Mouse (Mus musculus) forebrain, embryonic 12.5 days (tissue): ENCODE results near the gene Ncoa3. TPM values are rescaled to one million over a fixed set of nuclear protein-coding genes. Genes with fewer than 3 reads are reported as not detected.

Experiments used
- ATAC-seq: fragments of 200-750 bp; cut with Nextera tagmentation; 2 replicates; pipeline ENCODE4 v1.8.0; 2017; ENCODE audit warnings: moderate TSS enrichment; ENCODE audit not compliant: low FRiP score
- H3K27ac ChIP-seq: fragments of 300-500 bp; sonication (generic); 2 replicates; pipeline ENCODE4 v1.5.1; 2016; ENCODE audit warnings: mild to moderate bottlenecking
- H3K27me3 ChIP-seq: fragments of 300-500 bp; sonication (generic); 2 replicates; pipeline ENCODE4 v1.6.1; 2016; ENCODE audit warnings: mild to moderate bottlenecking
- H3K36me3 ChIP-seq: fragments of 300-500 bp; sonication (generic); replicated peaks from 2 replicates; pipeline ENCODE4 v1.6.1; 2016; ENCODE audit warnings: mild to moderate bottlenecking
- H3K4me1 ChIP-seq: fragments of 300-500 bp; sonication (generic); 2 replicates; pipeline ENCODE4 v1.6.1; 2016
- H3K4me2 ChIP-seq: fragments of 300-500 bp; sonication (generic); 2 replicates; pipeline ENCODE4 v1.6.1; 2016; ENCODE audit warnings: mild to moderate bottlenecking, moderate library complexity
- H3K4me3 ChIP-seq: fragments of 300-500 bp; sonication (generic); replicated peaks from 2 replicates; pipeline ENCODE4 v1.5.1; 2016; ENCODE audit warnings: mild to moderate bottlenecking
- H3K9ac ChIP-seq: fragments of 300-500 bp; sonication (generic); 2 replicates; pipeline ENCODE4 v1.6.1; 2016; ENCODE audit warnings: mild to moderate bottlenecking
- H3K9me3 ChIP-seq: fragments of 300-500 bp; sonication (generic); 2 replicates; pipeline ENCODE4 v1.6.1; 2016
- WGBS: fragments of 180-500 bp; shearing (Covaris S2); methylation state at CpG from one replicate; pipeline ENCODE4 v1.1.7; 2016; 5-methylcytosine and 5-hydroxymethylcytosine counted together
- polyA plus RNA-seq: library from polyadenylated mRNA; unstranded; fragments of >200 nt; fragmentation: Nextera tagmentation; extraction: Ambion mirVana; gene quantifications from 2 replicates; pipeline ENCODE4 v1.2.1, GENCODE M21; 2016

Ncoa3 gene
- polyA plus RNA-seq, 1 experiment from 2014 or later = 12.9 TPM

GRCm38 (mm10) chr2:166098292-166098933 lies 106.0 kb downstream of the Ncoa3 start:
- Histone ChIP-seq H3K27me3 (no peaks in the 10 kb centered on the region), H3K4me3 (no peak overlapping the region), H3K9me3 (no peaks in the 10 kb centered on the region; the same call in 1 of the 2 replicates), H3K4me1 (peaks cover 8% of the 10 kb centered on the region), H3K27ac (no peak overlapping the region), H3K9ac (no peak overlapping the region), H3K36me3 (peaks cover 5% of the 10 kb centered on the region), H3K4me2 (no peak overlapping the region)
- WGBS = 79% methylated on average over 15 of the region's 15 CpGs
- no peak for ATAC-seq

- Histone ChIP-seq H3K4me2 (no peak overlapping the region), H3K4me3 (no peak overlapping the region), H3K27ac (no peak overlapping the region), H3K27me3 (no peaks in the 10 kb centered on the region), H3K9ac (no peak overlapping the region), H3K4me1 (peaks cover 11% of the 10 kb centered on the region), H3K36me3 (no peaks in the 10 kb centered on the region; the same call in 1 of the 2 replicates), H3K9me3 (no peaks in the 10 kb centered on the region)
- 84% methylated on average over 21 of the region's 21 CpGs for WGBS
- ATAC-seq = no peak
Measured at GRCm38 (mm10) chr2:166100309-166101262, 108.2 kb downstream of the Ncoa3 start.

GRCm38 (mm10) chr2:166102893-166103292 lies 110.5 kb downstream of the Ncoa3 start:
- Histone ChIP-seq H3K27ac (no peak overlapping the region), H3K27me3 (no peaks in the 10 kb centered on the region), H3K4me1 (peaks cover 11% of the 10 kb centered on the region), H3K9ac (no peak overlapping the region), H3K4me2 (no peak overlapping the region), H3K9me3 (no peaks in the 10 kb centered on the region), H3K36me3 (peaks cover 2% of the 10 kb centered on the region; the same call in 1 of the 2 replicates), H3K4me3 (no peak overlapping the region)
- ATAC-seq = no peak
- 86% methylated on average over 7 of the region's 7 CpGs for WGBS

- Histone ChIP-seq H3K4me1 (peaks cover 13% of the 10 kb centered on the region; the same call in 1 of the 2 replicates), H3K9ac (no peak overlapping the region), H3K27ac (no peak overlapping the region), H3K27me3 (no peaks in the 10 kb centered on the region), H3K4me3 (no peak overlapping the region), H3K4me2 (no peak overlapping the region), H3K36me3 (peaks cover 6% of the 10 kb centered on the region; the same call in 1 of the 2 replicates), H3K9me3 (no peaks in the 10 kb centered on the region)
- WGBS = 86% methylated on average over 9 of the region's 9 CpGs
- ATAC-seq = no peak
Measured at GRCm38 (mm10) chr2:166105911-166106310, 113.5 kb downstream of the Ncoa3 start.

GRCm38 (mm10) chr2:166106631-166107030 lies 114.2 kb downstream of the Ncoa3 start:
- Histone ChIP-seq H3K27me3 (no peaks in the 10 kb centered on the region), H3K36me3 (peaks cover 6% of the 10 kb centered on the region; the same call in 1 of the 2 replicates), H3K27ac (no peak overlapping the region), H3K4me1 (peaks cover 13% of the 10 kb centered on the region; the same call in 1 of the 2 replicates), H3K4me2 (no peak overlapping the region), H3K9me3 (no peaks in the 10 kb centered on the region), H3K4me3 (no peak overlapping the region), H3K9ac (peak overlapping the region; percentile 4; the same call in 1 of the 2 replicates)
- 49% methylated on average over 2 of the region's 2 CpGs for WGBS
- no peak for ATAC-seq

GRCm38 (mm10) chr2:166107911-166108310 lies 115.5 kb downstream of the Ncoa3 start:
- 75% methylated on average over 5 of the region's 5 CpGs for WGBS
- H3K4me2 ChIP-seq = no peak overlapping the region
- peaks cover 26% of the 10 kb centered on the region for H3K4me1 ChIP-seq
- H3K36me3 ChIP-seq = peaks cover 7% of the 10 kb centered on the region; the same call in 1 of the 2 replicates
- H3K27me3 ChIP-seq = no peaks in the 10 kb centered on the region
- H3K9me3 ChIP-seq = no peaks in the 10 kb centered on the region
- H3K27ac ChIP-seq = no peak overlapping the region
- H3K4me3 ChIP-seq = no peak overlapping the region
- ATAC-seq = no peak
- H3K9ac ChIP-seq = no peak overlapping the region

- no peaks in the 10 kb centered on the region for H3K27me3 ChIP-seq
- WGBS = 21% methylated on average over 4 of the region's 4 CpGs
- ATAC-seq = 0 out of 2 replicates have a peak, but pooled peaks have one; percentile 27
- no peak overlapping the region for H3K27ac ChIP-seq
- H3K4me3 ChIP-seq = no peak overlapping the region
- H3K36me3 ChIP-seq = peaks cover 9% of the 10 kb centered on the region; the same call in 1 of the 2 replicates
- peaks cover 24% of the 10 kb centered on the region for H3K4me1 ChIP-seq
- H3K9me3 ChIP-seq = no peaks in the 10 kb centered on the region
- no peak overlapping the region for H3K4me2 ChIP-seq
- H3K9ac ChIP-seq = no peak overlapping the region
Measured at GRCm38 (mm10) chr2:166108326-166108725, 115.9 kb downstream of the Ncoa3 start.

- 84% methylated on average over 8 of the region's 8 CpGs for WGBS
- peaks cover 13% of the 10 kb centered on the region for H3K36me3 ChIP-seq
- no peak overlapping the region for H3K27ac ChIP-seq
Measured at GRCm38 (mm10) chr2:166110764-166111163, 118.3 kb downstream of the Ncoa3 start.

GRCm38 (mm10) chr2:166111238-166111637 lies 118.8 kb downstream of the Ncoa3 start:
- H3K4me3 ChIP-seq = no peak overlapping the region
- peaks cover 18% of the 10 kb centered on the region for H3K36me3 ChIP-seq
- H3K9me3 ChIP-seq = no peaks in the 10 kb centered on the region
- no peak overlapping the region for H3K27ac ChIP-seq
- no peaks in the 10 kb centered on the region for H3K27me3 ChIP-seq
- no peak overlapping the region for H3K4me2 ChIP-seq
- H3K9ac ChIP-seq = no peak overlapping the region
- ATAC-seq = no peak
- peaks cover 21% of the 10 kb centered on the region for H3K4me1 ChIP-seq
- 84% methylated on average over 2 of the region's 2 CpGs for WGBS

More at GRCm38 (mm10) chr2:166110764-166111163, 118.3 kb downstream of the Ncoa3 start:
- H3K4me3 ChIP-seq = no peak overlapping the region
- H3K4me2 ChIP-seq = no peak overlapping the region
- peaks cover 21% of the 10 kb centered on the region for H3K4me1 ChIP-seq
- H3K9ac ChIP-seq = no peak overlapping the region
- H3K9me3 ChIP-seq = no peaks in the 10 kb centered on the region
- no peaks in the 10 kb centered on the region for H3K27me3 ChIP-seq
- ATAC-seq = no peak

- H3K4me2 ChIP-seq = no peak overlapping the region
- H3K27ac ChIP-seq = no peak overlapping the region
- H3K4me1 ChIP-seq = peaks cover 21% of the 10 kb centered on the region
- WGBS = 35% methylated on average over 10 of the region's 10 CpGs
- peaks cover 24% of the 10 kb centered on the region for H3K36me3 ChIP-seq
- no peak for ATAC-seq
- H3K27me3 ChIP-seq = no peaks in the 10 kb centered on the region
- H3K9me3 ChIP-seq = no peaks in the 10 kb centered on the region
- no peak overlapping the region for H3K4me3 ChIP-seq
- H3K9ac ChIP-seq = no peak overlapping the region
Measured at GRCm38 (mm10) chr2:166111831-166112250, 119.4 kb downstream of the Ncoa3 start.

GRCm38 (mm10) chr2:166112986-166113385 lies 120.5 kb downstream of the Ncoa3 start:
- no peak overlapping the region for H3K4me3 ChIP-seq
- H3K36me3 ChIP-seq = peaks cover 23% of the 10 kb centered on the region
- no peaks in the 10 kb centered on the region for H3K9me3 ChIP-seq
- WGBS = 92% methylated on average over 11 of the region's 11 CpGs
- H3K27ac ChIP-seq = no peak overlapping the region
- H3K9ac ChIP-seq = no peak overlapping the region
- ATAC-seq = no peak
- no peak overlapping the region for H3K4me2 ChIP-seq
- peaks cover 21% of the 10 kb centered on the region for H3K4me1 ChIP-seq
- H3K27me3 ChIP-seq = no peaks in the 10 kb centered on the region

GRCm38 (mm10) chr2:166115571-166116277 lies 123.3 kb downstream of the Ncoa3 start:
- H3K4me1 ChIP-seq = peaks cover 14% of the 10 kb centered on the region
- peaks cover 21% of the 10 kb centered on the region for H3K36me3 ChIP-seq
- no peak for ATAC-seq
- no peak overlapping the region for H3K27ac ChIP-seq
- no peaks in the 10 kb centered on the region for H3K9me3 ChIP-seq
- no peaks in the 10 kb centered on the region for H3K27me3 ChIP-seq
- H3K4me2 ChIP-seq = no peak overlapping the region
- H3K4me3 ChIP-seq = no peak overlapping the region
- 94% methylated on average over 15 of the region's 15 CpGs for WGBS
- H3K9ac ChIP-seq = no peak overlapping the region
